Mouse (Mus musculus) G1E (cell line): ENCODE results near the gene Gm43720.

ENCODE experiments used
- CTCF ChIP-seq: IDR thresholded peaks from 2 replicates; pipeline ENCODE4 v1.5.1; 2012; ENCODE audit warnings: low read depth, low read length, inconsistent platforms, mixed read lengths
- GATA1 ChIP-seq: IDR thresholded peaks from 2 replicates; pipeline ENCODE4 v1.6.1; 2012; ENCODE audit warnings: borderline replicate concordance, low read length, inconsistent platforms, mixed read lengths
- GATA2 ChIP-seq: IDR thresholded peaks from 2 replicates; pipeline ENCODE4 v1.6.1; 2012; ENCODE audit warnings: low read depth, low read length, inconsistent platforms, borderline replicate concordance
- POLR2AphosphoS5 ChIP-seq: IDR thresholded peaks from 2 replicates; pipeline ENCODE4 v1.6.1; 2012; ENCODE audit warnings: low read depth, low read length, inconsistent platforms; ENCODE audit not compliant: insufficient replicate concordance

GRCm38 (mm10) chr5:138272409-138272923, 7.3 kb downstream of the Gm43720 start, which contains the start of gene Gal3st4:
- TF ChIP-seq GATA1 (no peak), CTCF (no peak), GATA2 (no peak), POLR2AphosphoS5 (no peak)
